Mouse (Mus musculus) left cerebral cortex, postnatal 36 days (tissue): ENCODE results near the gene Pgm3. TPM values are rescaled to one million over a fixed set of nuclear protein-coding genes. Genes with fewer than 3 reads are reported as not detected.
"Not testable (repeated sequence)": the region's sequence is repeated elsewhere in the genome, so short reads cannot be mapped to it uniquely, and the experiment has no call there.

Source experiments
- DNase-seq, 2 experiments: peaks; one replicate each; pipeline ENCODE4 v3.0.0; 2021 to 2022; ENCODE audit warnings: low spot score in 2 of 2, mixed read lengths in 1 of 2
- intact Hi-C: fragments of 180-260 bp; cut with DNase I; formaldehyde crosslinking; loops from one replicate; pipeline ENCODE4 v1.15.1; 2025
- total RNA-seq, 2 experiments: library from RNA; stranded (reverse); gene quantifications; 2 replicates each; pipeline ENCODE4 v1.2.3; 2021

Pgm3 gene
- 10 to 100 TPM; 18.0 to 18.3 TPM for total RNA-seq

- intact Hi-C loops, result loop anchor here (2.0 kb wide), 1 partner anchor 107 kb away; the partner anchor contains the start of gene Ube2cbp
- peak; percentile 93 to 96 for DNase-seq
Measured at GRCm38 (mm10) chr9:86571540-86572135, at the start of gene Pgm3, which contains the start of gene Rwdd2a. Gene Pgm3 (minus strand): TSS chr9:86571842. Gene Rwdd2a (plus strand): TSS chr9:86571991.

- intact Hi-C loops, result no loop called here
Measured at GRCm38 (mm10) chr9:86619341-86620139, 47.9 kb upstream of the Pgm3 start.

GRCm38 (mm10) chr9:86617837-86618492 is 46.3 kb upstream of the Pgm3 start:
- intact Hi-C loops, result no loop called here
- DNase-seq, result no peak

More at GRCm38 (mm10) chr9:86619341-86620139, 47.9 kb upstream of the Pgm3 start:
- no peak for DNase-seq

GRCm38 (mm10) chr9:86615765-86616164 is 44.1 kb upstream of the Pgm3 start:
- no peak for DNase-seq
- intact Hi-C loops, result no loop called here

GRCm38 (mm10) chr9:86612091-86612490 is 40.4 kb upstream of the Pgm3 start:
- intact Hi-C loops, result no loop called here

GRCm38 (mm10) chr9:86605776-86606175 is 34.1 kb upstream of the Pgm3 start:
- no peak for DNase-seq
- intact Hi-C loops, result no loop called here

More at GRCm38 (mm10) chr9:86612091-86612490, 40.4 kb upstream of the Pgm3 start:
- DNase-seq, result no peak

GRCm38 (mm10) chr9:86599723-86600303 is 28.2 kb upstream of the Pgm3 start:
- intact Hi-C loops, result loop anchor here (10.0 kb wide), 1 partner anchor 425 kb away; the partner anchor contains the start of gene Cyb5r4

GRCm38 (mm10) chr9:86596983-86597382 is 25.3 kb upstream of the Pgm3 start:
- intact Hi-C loops, result loop anchor here (10.0 kb wide), 1 partner anchor 428 kb away; the partner anchor contains the start of gene Cyb5r4
- not testable (repeated sequence) for DNase-seq

More at GRCm38 (mm10) chr9:86599723-86600303, 28.2 kb upstream of the Pgm3 start:
- DNase-seq, result no peak

- intact Hi-C loops, result loop anchor here (5.0 to 10.0 kb wide), 2 partner anchors 208 to 430 kb away; partner anchors contain the start of gene Cyb5r4
- DNase-seq, result not testable (repeated sequence)
Measured at GRCm38 (mm10) chr9:86594357-86594767, 22.7 kb upstream of the Pgm3 start.

- intact Hi-C loops, result loop anchor here (1.0 to 10.0 kb wide), 3 partner anchors 153 to 432 kb away; partner anchors contain the start of gene Cyb5r4
Measured at GRCm38 (mm10) chr9:86592676-86593668, 21.3 kb upstream of the Pgm3 start.

GRCm38 (mm10) chr9:86587019-86587795 is 15.6 kb upstream of the Pgm3 start:
- intact Hi-C loops, result no loop called here
- no peak for DNase-seq

More at GRCm38 (mm10) chr9:86592676-86593668, 21.3 kb upstream of the Pgm3 start:
- peak; percentile 37 to 45 for DNase-seq

- intact Hi-C loops, result no loop called here
- peak; percentile 47 to 57 for DNase-seq
Measured at GRCm38 (mm10) chr9:86583740-86584139, 12.1 kb upstream of the Pgm3 start.

- intact Hi-C loops, result no loop called here
- DNase-seq, result no peak
Measured at GRCm38 (mm10) chr9:86579657-86580056, 8.0 kb upstream of the Pgm3 start.

- DNase-seq, result no peak
- intact Hi-C loops, result no loop called here
Measured at GRCm38 (mm10) chr9:86575178-86575577, 3.5 kb upstream of the Pgm3 start.

GRCm38 (mm10) chr9:86573616-86574303 is 2.1 kb upstream of the Pgm3 start:
- no peak for DNase-seq
- intact Hi-C loops, result loop anchor here (2.0 kb wide), 1 partner anchor 109 kb away; the partner anchor contains the start of gene Ube2cbp

GRCm38 (mm10) chr9:86572636-86573291 is 1.1 kb upstream of the Pgm3 start:
- DNase-seq, result peak; percentile 67 to 72
- intact Hi-C loops, result loop anchor here (2.0 kb wide), 1 partner anchor 108 kb away; the partner anchor contains the start of gene Ube2cbp
